Mouse (Mus musculus): ENCODE data around the gene Rasgrp2.

- TF ChIP-seq POLR2A (IDR thresholded peaks at IDR 0.05; ENCODE audit: borderline replicate concordance, extremely low read depth, insufficient read depth, insufficient read length, poor library complexity, severe bottlenecking) (no peak), CTCF (IDR thresholded peaks at IDR 0.05; ENCODE audit: borderline replicate concordance, extremely low read depth, insufficient read depth, insufficient read length) (no peak)
Measured at GRCm38 (mm10) chr19:6398447-6399284, 474 bp upstream of the Rasgrp2 start.

Data from brain, embryonic 14.5 days (tissue).